Mouse (Mus musculus): ENCODE results near the gene Rps6ka1.

GRCm38 (mm10) chr4:133879145-133879902 is 8.3 kb downstream of the Rps6ka1 start:
- TF ChIP-seq CTCF (IDR thresholded peaks at IDR 0.05; ENCODE audit: borderline replicate concordance, insufficient read depth, low read depth, low read length) (no peak), POLR2A (IDR thresholded peaks at IDR 0.05; ENCODE audit: borderline replicate concordance, insufficient read depth, low read length) (no peak)

Measured in cerebellum, adult 2 months (tissue).